11 mouse cellular contexts compared by ENCODE assay signal in the genomic region with DNA sequence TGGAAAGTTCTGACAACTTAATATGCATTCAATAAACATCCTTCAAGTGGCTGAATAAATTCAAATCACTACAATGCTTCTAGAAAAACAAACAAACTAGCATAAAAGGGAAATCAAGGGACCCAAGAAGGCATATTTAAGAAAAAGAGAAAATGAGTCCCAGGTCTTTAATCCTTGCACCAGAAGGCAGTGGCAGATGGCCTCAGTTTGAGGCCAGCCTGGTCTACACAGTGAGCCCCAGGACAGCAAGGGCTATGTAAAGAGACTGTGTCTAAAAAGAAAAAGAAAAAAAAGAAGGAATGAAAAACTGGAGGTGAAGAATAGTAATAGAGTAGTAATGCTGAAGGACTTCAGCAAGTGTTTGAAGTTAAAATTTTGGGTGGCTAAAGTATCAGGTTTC.
"Had no signal": no experiment of that assay in that cellular context is flagged by ENCODE, and none has a peak within 500 bp of the region (broad histone marks: within the 10 kb centered on the region; RNA-seq: fewer than 3 reads in every experiment).

No protein-coding gene starts in this region.

- ATAC-seq: liver, postnatal 0 days; lung, postnatal 0 days; midbrain, embryonic 15.5 days had no signal

- H3K27ac ChIP-seq: limb, embryonic 12.5 days; limb, embryonic 15.5 days; liver, embryonic 14.5 days; macrophage; midbrain, embryonic 12.5 days; midbrain, embryonic 15.5 days; neural tube, embryonic 13.5 days had no signal

- DNase-seq: liver, postnatal 0 days; thymus, adult 18-20 months; thymus, postnatal 36 days had no signal

- H3K4me3 ChIP-seq: limb, embryonic 12.5 days; limb, embryonic 15.5 days; midbrain, embryonic 12.5 days; midbrain, embryonic 15.5 days; neural tube, embryonic 13.5 days had no signal
